Mouse (Mus musculus): Measurements from ENCODE around the gene Pold4.

The Pold4 gene

DNA sequence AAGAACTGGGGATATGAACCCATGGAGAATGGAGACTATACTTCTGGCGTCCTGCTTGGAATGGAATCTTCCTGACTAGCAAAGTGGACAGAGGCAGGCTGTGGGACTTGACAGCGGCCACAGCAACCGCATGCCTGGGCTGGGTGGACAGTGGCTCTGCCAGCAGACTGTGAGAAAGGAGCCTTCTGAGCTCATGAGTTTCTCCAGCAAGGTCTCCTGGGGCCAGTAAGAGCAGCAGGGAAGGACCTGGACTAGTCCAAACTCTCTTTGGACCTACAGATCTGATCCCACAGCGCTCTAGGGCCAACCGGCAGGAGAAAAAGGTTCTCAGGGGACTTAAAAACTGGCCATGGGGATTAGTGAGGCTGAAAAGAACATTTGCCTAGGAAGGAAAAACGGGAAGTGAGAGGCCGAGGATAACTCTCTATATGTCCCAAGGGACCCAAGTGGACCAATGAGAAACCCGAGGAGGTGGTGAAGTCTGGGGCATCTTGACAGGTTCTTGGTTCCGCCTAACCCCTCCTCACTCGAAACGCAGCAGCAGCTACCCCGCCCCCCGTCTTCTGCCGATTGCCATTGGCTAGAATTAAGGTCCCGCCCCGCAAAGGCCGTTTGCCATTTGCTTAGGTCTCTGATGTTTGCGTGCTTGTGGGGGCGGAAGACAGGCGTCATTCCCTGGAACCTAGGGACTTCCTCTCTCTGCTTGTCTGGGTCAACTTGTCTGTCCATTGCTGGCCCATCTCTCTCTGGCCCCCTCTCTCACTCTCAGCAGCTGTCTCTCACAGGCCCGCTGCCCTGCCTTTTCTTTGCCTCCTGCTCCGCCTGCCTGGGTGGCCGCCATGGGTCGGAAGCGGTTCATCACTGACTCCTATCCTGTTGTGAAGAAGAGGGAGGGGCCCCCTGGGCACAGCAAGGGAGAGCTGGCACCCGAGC lies at the start of gene Pold4:
Gene Pold4 (plus strand): TSS at position 647 of the 933 bp plus-strand sequence.
- peak; percentile 98 to 99 for DNase-seq (ENCODE audit: low spot score in 2 of 2)

DNA sequence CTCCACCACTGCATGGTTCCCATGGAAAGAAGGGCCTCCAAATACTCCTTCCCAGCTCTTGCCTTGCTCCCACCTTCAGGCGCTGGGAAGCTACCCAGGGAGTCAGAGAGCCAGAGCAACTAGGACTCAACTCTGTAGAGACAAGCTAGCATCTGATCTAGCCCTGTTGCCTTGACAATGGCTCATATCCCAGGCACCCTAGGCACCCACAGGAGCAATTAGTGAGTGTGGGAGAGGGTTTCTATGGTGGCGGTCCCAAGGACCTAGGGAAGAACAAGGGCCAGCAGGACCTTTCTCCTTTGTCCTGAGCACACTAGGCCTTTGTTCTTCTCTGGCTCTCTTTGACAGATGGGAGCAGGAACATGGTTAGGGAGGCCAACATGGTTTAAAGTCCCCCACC lies 48.0 kb upstream of the Pold4 start:
- DNase-seq (ENCODE audit: low spot score in 2 of 2): no peak

DNA sequence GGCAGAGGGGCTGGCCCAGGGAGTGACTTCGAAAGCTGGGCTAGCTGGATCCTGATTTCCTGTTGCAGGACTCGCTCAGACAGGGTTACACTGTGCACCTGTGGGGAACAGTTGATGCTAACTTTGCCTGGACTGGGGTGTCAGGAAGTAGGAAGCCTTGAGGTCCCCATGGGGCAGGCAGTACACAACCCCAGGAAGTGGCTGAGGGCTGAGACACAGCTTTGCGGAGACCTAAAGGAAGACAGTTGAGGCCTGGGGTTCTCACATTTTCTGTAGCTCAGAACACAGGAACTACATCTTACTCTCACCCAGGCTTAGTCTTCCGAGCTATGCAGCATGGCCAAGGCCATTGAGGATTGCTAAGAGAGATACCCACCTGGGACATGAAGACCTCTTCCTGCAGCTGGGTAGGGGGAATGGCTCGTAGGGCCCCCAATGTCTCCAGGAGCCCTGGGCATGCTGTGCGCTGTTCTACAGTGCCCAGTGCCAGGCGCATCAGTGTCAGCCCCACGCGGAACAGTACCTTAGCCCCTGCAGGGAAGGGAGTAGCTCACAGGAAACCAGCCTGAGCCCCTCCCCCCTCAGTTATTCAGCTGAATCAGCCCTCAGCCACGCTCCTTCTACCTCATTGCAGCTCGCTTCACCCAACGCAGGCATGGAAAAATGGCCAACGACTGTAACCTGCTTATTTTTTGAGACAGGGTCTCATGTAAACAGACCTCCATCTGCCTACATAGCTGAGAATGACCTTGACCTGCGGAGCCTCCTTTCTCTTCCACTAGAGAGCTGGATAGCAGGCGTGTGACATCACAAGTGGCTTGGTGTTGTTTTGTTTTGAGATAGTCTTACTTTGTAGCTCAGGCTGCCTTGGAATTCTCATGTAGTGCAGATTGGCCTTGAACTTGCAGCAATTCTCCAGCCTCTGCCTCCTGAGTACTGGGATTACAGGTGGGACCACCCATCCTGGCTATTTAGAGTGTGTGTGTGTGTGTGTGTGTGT lies 46.4 kb upstream of the Pold4 start:
- no peak for DNase-seq (ENCODE audit: low spot score in 2 of 2)

DNA sequence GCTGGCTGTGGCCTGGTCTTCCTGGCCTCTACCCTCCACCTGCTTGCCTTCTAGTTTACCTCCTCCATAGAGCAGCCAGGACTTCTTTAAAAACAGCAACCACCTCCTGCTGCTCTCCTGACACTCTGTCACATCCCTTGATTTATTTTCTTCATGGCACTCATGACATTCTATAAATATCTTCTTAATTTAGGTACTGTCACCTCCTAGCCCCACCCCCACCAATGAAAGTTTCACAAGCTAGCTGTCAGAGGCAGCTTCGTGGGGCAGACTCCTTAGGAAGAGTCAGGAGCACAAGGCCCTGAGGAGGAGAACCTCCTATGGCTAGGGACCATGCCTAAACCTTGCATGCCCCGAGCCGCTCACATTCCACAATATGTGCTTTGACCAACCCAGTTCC lies 44.4 kb upstream of the Pold4 start:
- no peak for DNase-seq (ENCODE audit: low spot score in 2 of 2)

DNA sequence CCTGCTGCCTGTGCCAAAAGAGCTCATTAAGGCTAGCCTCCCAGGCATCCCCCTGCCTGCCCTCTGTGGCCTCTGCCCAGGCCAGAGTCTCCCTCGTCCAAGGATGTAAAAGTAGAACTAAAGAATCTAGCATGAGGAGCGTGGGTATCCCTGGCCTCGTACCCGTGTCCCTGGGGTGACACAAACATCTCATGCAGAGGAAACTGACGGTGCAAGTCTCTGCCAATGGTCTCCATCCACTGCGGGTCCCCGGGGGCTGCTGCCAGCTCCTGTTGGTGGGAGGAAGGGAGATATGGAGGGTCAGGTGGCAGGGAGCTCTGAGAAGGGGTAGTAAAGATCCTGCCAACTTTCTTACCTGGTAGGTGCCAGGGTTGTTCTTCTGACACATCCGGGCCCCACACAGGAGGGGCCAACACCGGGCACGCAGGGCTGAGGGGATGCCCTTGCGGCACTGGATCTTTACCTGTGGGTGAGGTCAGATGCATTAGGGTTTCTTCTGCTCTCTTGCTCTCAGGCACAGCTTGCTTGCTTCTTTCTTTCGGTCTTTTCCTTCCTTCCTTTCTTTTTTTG lies 42.6 kb upstream of the Pold4 start:
- DNase-seq (ENCODE audit: low spot score in 2 of 2): no peak

DNA sequence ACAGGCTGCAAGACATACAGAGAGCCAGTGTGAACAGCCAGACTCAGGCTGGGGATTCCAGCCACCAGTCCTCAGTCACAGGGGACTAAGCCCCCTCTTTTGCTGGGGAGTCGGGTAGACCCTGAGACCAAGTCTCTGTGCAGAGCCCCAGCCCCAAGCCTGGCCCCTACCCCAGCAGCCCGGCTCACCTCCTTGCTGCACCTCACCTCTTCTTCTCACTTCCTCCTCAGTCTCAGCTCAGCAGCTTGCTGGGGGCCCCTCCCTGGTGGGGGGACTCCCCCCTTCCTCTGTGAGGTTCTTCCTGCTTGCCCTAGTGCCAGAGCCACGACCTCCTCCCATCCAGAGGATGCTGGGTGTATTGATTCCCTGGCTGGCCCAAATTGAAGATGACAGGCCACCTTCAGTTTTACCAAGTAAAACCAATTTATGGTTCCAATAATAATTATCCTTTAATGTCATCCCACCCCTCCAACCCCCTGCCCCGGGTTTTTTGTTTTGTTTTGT lies 40.8 kb upstream of the Pold4 start, which contains the start of gene Tbc1d10c:
Gene Tbc1d10c (minus strand): TSS at position 454 of the 504 bp plus-strand sequence.
- no peak for DNase-seq (ENCODE audit: low spot score in 2 of 2)

DNA sequence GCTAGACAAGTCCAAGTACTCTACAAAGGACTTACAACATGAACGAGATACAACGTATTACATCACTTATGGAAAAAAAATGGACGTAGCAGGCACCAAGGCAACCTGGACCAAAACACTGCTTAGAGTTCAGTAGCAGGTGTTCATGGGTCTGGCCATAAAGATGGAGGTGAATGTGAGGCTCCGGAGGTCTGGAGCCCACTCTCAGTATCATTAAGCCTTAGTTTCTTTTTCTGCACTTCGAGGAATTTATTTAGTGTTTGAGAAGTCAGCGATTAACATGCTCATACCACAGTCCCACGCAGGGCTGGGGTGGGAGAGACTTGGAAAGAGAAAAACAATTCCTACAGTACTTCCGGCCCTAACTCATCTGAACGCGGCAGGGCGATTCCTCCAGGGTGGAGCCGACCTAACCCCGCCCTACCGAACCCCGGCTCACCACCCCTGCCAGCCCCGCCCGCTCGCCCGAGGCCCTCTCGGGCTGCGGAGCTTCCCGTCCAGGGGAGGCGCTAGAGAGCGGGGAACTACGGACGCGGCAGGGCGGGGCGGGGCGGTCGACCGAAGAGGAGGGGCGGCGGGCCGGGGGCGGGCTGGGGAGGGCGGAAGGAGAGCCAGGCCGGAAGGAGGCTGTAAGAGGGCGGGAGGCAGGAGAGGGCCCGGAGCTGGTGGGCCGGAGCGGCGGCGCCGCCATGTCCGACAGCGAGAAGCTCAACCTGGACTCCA lies 40.0 kb upstream of the Pold4 start, which contains the start of gene Ppp1ca:
Gene Ppp1ca (plus strand): TSS at position 538 of the 723 bp plus-strand sequence.
- DNase-seq (ENCODE audit: low spot score in 2 of 2): peak; percentile 93 to 95

DNA sequence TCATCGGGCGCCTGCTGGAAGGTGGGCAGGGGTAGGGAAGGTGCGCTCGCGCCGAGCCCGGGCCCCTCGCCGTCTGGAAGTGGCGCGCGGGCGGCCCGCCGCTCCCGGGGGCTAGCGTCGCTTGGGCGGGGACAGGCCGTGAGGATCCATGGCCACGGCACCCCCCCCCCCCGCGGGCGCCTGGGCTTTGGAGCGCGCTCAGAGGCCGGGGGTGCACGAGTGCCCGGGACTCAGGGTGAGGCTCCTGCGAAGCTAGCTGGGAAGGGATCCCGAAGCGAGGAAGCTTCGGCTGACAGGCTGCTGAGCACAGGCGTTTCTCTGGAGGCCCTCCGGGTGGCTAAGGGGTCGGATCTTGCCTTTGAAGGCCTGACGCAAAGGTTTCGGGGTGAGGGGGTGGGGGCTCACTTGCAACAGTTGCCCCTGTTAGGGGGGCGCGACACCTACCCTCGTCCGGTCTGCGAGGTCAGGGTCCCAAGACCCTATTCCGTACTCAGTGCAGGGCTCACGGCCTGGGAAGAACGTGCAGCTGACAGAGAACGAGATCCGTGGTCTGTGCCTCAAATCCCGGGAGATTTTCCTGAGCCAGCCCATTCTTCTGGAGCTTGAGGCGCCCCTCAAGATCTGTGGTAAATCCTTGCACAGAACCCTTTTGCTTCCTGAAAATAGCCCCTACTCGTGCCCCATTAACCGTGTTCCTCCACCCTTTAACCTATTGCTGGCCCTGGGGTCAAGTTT lies 39.3 kb upstream of the Pold4 start:
- no peak for DNase-seq (ENCODE audit: low spot score in 2 of 2)

DNA sequence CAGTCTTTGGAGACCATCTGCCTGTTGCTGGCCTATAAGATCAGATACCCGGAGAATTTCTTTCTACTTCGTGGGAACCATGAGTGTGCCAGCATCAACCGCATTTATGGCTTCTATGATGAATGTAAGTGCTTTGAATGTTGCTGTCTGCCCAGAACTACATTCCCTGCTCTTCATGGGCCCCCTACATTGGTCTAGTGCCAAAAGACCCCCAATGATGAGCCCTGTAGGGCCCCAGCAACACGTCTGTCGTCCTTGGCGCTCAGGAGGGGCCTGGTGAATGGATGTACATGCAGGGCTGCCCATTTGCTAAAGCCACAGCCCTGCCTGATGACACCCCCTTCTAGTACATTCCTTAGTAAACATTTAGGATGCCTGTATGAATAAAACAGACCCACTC lies 38.6 kb upstream of the Pold4 start:
- no peak for DNase-seq (ENCODE audit: low spot score in 2 of 2)

DNA sequence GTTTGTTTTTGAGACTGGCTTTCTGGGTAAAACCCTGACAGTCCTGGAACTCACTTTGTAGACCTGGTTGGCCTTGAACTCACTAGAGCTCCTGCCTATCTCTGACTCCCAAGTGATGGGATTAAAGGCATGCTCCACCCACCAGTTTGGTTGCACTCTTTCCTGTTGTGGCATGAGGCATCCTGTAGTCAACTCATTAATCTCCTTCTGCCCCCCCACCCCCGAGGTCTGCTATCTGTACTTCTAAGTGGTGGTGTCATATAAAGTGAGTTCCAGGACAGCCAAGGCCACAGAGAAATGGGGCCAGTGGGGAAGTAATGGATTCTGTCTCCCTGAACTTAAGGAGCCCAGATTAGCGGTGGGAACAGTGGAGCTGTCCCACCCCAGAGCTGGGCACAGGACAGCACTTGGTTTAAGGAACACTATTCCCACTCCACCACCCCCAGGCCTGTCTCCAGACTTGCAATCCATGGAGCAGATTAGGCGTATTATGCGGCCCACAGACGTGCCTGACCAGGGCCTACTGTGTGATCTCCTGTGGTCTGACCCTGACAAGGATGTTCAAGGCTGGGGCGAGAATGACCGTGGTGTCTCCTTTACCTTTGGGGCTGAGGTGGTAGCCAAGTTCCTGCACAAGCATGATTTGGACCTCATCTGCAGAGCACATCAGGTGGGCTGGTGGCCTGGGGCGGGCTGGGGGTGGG lies 37.5 kb upstream of the Pold4 start:
- no peak for DNase-seq (ENCODE audit: low spot score in 2 of 2)

DNA sequence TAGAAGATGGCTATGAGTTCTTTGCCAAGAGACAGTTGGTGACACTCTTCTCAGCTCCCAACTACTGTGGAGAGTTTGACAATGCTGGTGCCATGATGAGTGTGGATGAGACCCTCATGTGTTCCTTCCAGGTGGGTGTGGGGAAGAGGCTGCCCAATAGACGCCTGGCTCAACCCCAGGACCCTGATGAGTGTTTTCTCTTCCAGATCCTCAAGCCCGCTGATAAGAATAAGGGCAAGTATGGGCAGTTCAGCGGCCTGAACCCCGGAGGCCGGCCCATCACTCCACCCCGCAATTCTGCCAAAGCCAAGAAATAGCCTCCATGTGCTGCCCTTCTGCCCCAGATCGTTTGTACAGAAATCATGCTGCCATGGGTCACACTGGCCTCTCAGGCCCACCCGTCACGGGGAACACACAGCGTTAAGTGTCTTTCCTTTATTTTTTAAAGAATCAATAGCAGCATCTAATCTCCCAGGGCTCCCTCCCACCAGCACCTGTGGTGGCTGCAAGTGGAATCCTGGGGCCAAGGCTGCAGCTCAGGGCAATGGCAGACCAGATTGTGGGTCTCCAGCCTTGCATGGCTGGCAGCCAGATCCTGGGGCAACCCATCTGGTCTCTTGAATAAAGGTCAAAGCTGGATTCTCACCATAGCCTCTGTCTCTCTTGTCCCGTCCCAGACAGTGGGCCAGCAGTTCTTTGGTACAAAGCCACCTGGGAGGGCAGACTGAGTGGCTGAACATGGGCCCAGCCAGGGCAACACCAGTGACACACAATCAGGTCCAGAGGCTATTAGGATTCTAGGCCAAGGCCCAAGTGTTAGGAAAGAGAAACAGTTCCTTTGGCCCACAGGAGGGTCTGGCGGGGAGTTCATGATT lies 36.7 kb upstream of the Pold4 start:
- no peak for DNase-seq (ENCODE audit: low spot score in 2 of 2)

DNA sequence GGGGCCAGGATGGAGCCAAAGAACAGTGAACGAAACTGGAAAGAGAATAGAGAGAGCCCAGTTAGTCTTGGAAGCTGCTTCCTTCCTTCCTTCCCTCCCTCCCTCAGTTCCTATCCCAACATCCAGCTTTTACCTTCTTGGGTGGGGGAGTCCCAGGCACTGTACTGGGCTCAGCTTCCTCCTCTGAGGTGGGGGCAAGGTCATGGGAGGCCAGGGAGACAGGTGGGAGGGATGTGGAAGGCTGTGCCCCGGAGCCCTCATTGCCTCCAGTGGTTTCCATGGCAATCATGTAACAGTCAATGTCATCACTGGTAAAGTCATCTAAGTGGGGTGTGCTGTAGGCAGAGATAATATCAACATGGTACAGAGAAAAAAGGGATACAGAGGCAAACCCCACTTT lies 35.7 kb upstream of the Pold4 start:
- no peak for DNase-seq (ENCODE audit: low spot score in 2 of 2)

DNA sequence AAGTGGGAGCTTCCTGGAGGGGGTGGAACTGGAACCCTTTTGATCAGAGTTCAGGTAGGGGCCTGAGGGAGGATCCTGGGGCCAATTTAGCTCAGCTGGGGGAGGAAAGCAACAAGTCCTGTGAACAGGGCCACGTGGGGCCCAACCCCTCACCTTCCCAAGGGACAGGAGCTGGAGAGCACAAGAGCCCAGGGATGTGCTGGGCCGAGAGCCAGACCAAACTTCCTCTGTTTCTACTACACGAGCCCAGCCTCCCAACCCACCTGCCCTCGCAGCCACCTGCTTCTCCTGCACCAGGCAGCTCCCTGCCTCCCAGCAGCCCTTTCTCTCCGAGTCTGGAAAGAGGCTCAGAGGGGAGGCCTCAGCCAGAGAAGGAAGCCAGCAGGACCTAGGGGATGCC lies 35.2 kb upstream of the Pold4 start:
- DNase-seq (ENCODE audit: low spot score in 2 of 2): no peak

DNA sequence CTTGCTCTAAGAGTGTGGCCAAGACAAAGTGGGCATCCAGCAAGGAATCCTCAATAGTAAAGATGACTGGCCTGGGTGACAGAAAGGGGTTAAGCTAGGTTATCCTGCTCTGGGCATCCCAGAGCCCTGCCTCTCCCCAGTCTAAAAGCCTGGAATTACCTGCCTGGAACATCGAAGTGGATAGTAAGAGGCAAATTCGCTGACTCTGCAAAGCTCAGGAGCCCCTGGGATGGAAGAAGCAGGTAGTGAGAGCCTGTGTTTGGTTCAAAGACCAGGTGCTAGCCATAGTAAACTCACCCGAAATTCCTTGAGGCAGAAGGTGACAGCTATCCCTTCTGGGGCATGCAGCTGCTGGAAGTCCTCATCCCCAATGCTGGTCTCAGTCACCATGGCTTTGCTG lies 34.5 kb upstream of the Pold4 start:
- no peak for DNase-seq (ENCODE audit: low spot score in 2 of 2)

DNA sequence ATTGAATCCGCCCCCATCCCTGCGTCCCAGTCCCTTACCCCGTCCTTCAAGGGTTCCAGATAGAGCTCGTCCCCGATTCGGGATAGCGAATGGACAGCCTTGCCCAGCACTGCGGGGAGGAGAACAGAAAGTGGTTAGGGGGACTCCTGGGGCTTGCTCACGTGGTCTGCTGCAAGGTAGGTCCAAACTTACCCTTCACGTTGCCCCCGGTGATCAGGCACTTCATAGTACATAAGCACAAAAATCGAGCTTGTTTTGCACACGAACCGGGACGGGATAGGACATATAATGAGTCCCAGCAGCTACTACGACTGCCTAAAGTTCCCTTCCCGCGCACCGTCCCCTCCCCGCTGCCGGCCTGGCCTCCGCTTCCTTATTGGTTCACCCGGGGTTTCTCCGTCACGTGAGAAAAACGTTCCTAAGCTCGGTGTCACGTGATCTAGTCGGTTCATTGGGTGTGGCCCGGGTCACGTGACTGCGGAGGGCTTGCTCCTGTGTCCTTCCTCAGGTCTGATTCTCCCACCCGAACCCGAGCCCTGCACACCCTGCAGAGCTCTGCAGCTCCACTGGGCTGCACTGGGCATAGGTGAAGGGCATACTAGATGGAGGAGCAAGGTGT lies 30.3 kb upstream of the Pold4 start, which contains the start of gene Rad9a:
Gene Rad9a (minus strand): TSS at position 372 of the 619 bp plus-strand sequence.
- peak; percentile 98 to 99 for DNase-seq (ENCODE audit: low spot score in 2 of 2)

DNA sequence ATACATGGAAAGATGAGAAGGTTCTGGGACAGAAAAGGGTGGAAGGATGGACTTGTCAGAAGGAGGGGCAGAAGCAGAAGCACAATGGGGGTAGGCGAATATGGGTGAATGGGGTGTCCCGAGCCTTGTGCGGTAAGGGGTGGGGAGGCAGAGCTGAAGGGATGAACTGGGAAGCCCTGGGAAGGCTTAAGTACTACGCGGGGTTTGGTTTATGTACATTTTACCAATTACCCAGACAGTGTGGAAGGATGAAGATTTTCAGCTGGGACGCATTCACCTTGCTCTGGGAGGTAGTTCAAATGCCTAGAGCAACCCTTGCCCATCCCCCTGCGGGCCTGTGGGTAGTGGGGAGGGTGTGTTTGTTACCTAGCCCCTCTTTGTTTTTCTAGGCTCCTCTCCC lies 29.6 kb upstream of the Pold4 start:
- no peak for DNase-seq (ENCODE audit: low spot score in 2 of 2)

DNA sequence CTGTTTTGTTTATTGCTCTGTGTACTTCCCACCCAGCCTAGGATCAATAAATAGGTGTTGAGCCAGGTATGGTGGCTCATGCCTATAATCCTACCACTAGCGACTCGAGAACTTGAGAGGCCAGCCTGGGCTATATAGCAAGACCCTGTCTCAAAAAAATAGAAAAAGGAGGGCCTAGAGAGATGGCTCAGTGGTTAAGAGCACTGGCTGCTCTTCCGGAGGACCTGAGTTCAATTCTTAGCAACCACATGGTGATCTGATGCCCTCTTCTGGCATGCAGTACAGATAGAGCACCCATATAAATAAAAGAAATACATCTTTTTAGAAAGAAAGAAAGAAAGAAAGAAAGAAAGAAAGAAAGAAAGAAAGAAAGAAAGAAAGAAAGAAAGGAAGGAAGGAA lies 28.6 kb upstream of the Pold4 start:
- no peak for DNase-seq (ENCODE audit: low spot score in 2 of 2)
